Mouse (Mus musculus) liver, postnatal 0 days (tissue): Measurements from ENCODE around the gene Tmem123.

Experiments used
- CTCF ChIP-seq: sonication (generic); IDR thresholded peaks from 2 replicates; pipeline ENCODE4 v1.5.1; 2016; ENCODE audit warnings: antibody characterized with exemption, low read depth
- EP300 ChIP-seq: IDR thresholded peaks from 2 replicates; pipeline ENCODE4 v1.6.1; 2016; ENCODE audit warnings: antibody characterized with exemption, low read depth, mild to moderate bottlenecking

- TF ChIP-seq CTCF (no peak), EP300 (no peak)
Observed at GRCm38 (mm10) chr9:7755889-7756423, 7.9 kb upstream of the Tmem123 start.
